Mouse (Mus musculus) left cerebral cortex, adult 2 months (tissue): ENCODE data around the gene Nr1h2. TPM values are rescaled to one million over a fixed set of nuclear protein-coding genes. Genes with fewer than 3 reads are reported as not detected.

Experiments
- DNase-seq, 2 experiments: peaks; one replicate each; pipeline ENCODE4 v3.0.0; 2021 to 2022; ENCODE audit warnings: low spot score in 2 of 2, mixed read lengths in 1 of 2; ENCODE audit errors: extremely low spot score in 1 of 2
- H3K27ac ChIP-seq: fragments of 200-600 bp; 2 replicates; pipeline ENCODE4 v1.8.1; 2022
- H3K4me3 ChIP-seq: fragments of 200-600 bp; 2 replicates; pipeline ENCODE4 v1.8.1; 2022
- CTCF ChIP-seq: fragments of 200-600 bp; IDR thresholded peaks from 2 replicates; pipeline ENCODE4 v1.8.1; 2022; ENCODE audit warnings: antibody characterized with exemption, mild to moderate bottlenecking, moderate library complexity
- intact Hi-C: fragments of 180-260 bp; cut with DNase I; formaldehyde crosslinking; loops from one replicate; pipeline ENCODE4 v1.15.1; 2025
- long read RNA-seq, 2 experiments: library from polyadenylated mRNA; stranded (forward); transcript quantifications; one replicate each; pipeline ENCODE4 v2.0.0; 2021; ENCODE audit warnings: borderline mapping rate in 2 of 2
- total RNA-seq, 2 experiments: library from RNA; stranded (reverse); gene quantifications; 2 replicates each; pipeline ENCODE4 v1.2.3; 2021

The Nr1h2 gene
- 10 to 100 TPM; 78.4 to 82.5 TPM for total RNA-seq
- long read RNA-seq, experiment 1, transcript Nr1h2-205 (9 exons, 1,853 nt) = minor isoform, 6 of 103 reads
- long read RNA-seq, experiment 1, transcript Nr1h2-201 (10 exons, 1,999 nt) = major isoform, 26 of 103 reads
- long read RNA-seq, experiment 1, transcript Nr1h2-203 (10 exons, 1,988 nt) = minor isoform, 17 of 103 reads
- long read RNA-seq, experiment 1, transcript Nr1h2-202 (10 exons, 1,948 nt) = minor isoform, 10 of 103 reads
- long read RNA-seq, experiment 1, partial matches to known transcripts = 7 of 103 reads
- long read RNA-seq, experiment 1, other reads (novel, unspliced or antisense) = 36 of 103 reads
- long read RNA-seq, experiment 2, transcript Nr1h2-203 (10 exons, 1,988 nt) = minor isoform, 21 of 104 reads
- long read RNA-seq, experiment 2, transcript Nr1h2-201 (10 exons, 1,999 nt) = major isoform, 23 of 104 reads
- long read RNA-seq, experiment 2, transcript Nr1h2-205 (9 exons, 1,853 nt) = minor isoform, 8 of 104 reads
- long read RNA-seq, experiment 2, partial matches to known transcripts = 7 of 104 reads
- long read RNA-seq, experiment 2, other reads (novel, unspliced or antisense) = 41 of 104 reads

DNA sequence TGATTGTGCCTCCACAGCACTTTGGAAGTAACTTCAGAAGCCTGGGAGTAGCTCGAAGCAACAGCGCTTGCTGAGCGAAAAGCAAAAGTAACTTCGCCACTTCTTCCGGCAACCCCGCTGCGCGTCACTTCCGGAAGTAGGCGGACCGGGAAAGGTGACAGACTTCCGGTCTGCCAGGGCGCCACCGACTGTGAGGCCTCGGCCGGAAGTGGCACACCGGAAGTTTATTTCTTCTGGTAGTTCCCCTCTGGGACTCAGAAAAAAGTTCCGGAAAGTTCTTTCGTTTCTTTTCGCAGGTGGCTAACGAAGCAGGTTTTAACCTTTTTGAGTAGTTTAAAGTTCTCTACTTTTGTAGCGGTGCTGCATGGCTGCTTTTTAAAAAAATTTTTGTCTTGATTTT lies at the start of gene Nr1h2:
Nr1h2 (minus strand) TSS at position 126 of the 400 bp plus-strand sequence.
- peak; percentile 15 for TF ChIP-seq CTCF
- intact Hi-C loops = loop anchor here (5.0 kb wide), 1 partner anchor 177 kb away; no protein-coding TSS in a partner anchor
- H3K4me3 ChIP-seq = peak within 1 kb of the TSS; percentile 95
- H3K27ac ChIP-seq = peak within 1 kb of the TSS; percentile 89
- DNase-seq = peak; percentile 94 to 96

DNA sequence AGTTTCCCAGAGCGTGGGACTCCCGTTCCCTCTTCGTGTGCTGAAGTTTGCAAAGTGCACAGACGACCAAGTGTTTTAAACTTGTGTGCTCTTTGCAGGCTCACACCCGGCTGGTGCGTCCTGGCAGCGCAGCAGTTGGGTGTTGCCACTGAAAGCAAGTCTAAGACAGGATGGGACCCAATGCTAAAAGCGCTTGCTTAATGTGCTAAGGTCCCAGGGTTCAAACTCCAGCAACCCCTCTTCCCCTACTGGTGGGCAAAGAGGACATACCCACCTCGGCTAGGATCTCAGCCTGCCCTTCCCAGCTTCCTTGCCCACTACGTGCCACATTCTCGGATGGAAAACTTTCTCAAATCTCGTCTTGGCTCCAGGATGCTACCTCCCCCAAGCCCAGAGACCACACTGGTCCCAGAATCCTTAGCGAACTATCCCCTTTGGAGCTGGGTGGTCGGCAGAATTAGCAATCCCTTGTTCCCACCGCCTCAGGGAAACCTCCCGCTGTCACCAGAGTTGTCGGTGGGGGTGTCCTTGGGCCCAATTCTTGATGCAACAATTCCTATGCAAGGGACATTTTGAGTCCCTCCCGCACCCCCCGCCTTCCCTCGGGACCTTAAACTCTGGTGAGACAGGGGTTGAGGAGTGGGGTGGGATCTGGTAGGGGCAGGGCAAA lies 49.6 kb upstream of the Nr1h2 start:
- no peak overlapping the region for H3K27ac ChIP-seq
- DNase-seq = no peak
- intact Hi-C loops = no loop called here
- TF ChIP-seq CTCF = no peak; the same call in 1 of the 2 replicates
- no peak overlapping the region for H3K4me3 ChIP-seq

DNA sequence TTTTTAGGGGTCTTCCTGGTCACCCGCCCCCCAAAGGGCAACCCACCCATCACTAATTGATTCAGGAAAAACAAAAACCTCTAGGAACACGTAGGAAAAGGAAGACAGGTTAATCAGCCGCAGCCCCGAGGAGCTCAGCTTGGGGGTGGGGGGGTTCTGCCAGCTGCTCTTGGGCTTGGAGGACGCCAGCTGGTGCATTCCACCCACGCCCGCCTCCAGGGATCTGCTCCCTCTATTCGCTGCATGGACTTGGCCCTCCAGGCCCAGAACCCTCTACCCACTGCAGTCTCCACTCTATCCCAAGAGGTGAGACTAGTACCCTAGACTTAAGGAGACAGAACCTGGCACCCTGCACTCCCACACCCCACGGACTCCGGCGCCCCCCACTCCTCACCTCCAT lies 48.7 kb upstream of the Nr1h2 start:
- DNase-seq = peak; percentile 70 to 85
- Histone ChIP-seq H3K27ac (peak overlapping the region; percentile 57; the same call in 1 of the 2 replicates), H3K4me3 (no peak overlapping the region)
- TF ChIP-seq CTCF = no peak
- intact Hi-C loops = loop anchor here (1.0 kb wide), 1 partner anchor 34 kb away; no protein-coding TSS in a partner anchor

DNA sequence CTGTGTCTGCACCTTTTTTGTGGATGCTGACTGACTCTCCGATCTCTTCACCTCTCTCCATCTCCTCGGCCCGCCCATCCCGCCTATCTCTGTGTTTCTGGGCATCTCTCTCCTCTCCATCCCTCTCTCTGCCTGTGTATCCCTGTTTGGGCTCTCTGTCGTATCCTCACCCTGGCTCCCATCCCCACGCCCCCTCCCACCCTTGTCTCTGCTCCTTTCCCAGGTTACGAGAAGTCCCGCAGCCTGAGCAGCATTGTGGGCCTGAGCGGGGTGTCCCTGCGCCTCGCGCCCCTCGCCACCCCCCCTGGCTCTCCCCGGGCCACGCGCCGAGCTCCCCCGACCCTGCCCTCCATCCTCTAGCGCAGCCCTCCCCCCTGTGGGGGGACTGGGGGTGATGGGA lies 47.9 kb upstream of the Nr1h2 start:
- DNase-seq = no peak
- intact Hi-C loops = loop anchor here (1.0 kb wide), 1 partner anchor 35 kb away; no protein-coding TSS in a partner anchor
- Histone ChIP-seq H3K4me3 (no peak overlapping the region), H3K27ac (no peak overlapping the region; the same call in 1 of the 2 replicates)
- no peak for TF ChIP-seq CTCF

DNA sequence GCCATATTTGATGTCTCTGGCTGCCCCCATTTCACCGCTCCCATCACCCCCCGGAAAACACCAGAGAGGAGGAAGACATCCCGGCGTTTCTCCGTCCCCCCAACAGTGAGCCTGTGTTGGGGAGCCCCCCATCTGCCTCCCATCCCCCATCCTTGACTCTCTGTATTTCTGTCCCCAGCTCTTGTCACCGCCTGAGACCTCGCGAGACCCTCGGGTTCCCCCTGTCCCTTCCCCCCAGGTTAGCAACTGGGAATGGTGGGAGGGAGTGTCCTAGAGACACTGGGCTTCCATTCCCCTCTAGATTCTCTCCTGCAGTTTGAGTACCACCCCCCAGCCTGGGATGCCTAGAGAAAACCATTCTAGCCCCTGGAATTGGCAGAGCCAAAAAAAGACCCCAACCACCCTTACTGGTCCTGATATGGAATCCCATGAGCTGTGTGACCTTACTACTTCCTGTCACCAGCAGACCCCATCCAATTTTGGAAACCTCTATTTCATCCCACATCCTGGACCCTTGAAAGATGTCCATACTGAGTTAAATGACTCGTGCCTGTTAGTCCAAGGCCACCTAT lies 47.0 kb upstream of the Nr1h2 start:
- no peak for TF ChIP-seq CTCF
- no peak overlapping the region for H3K27ac ChIP-seq
- no peak overlapping the region for H3K4me3 ChIP-seq

DNA sequence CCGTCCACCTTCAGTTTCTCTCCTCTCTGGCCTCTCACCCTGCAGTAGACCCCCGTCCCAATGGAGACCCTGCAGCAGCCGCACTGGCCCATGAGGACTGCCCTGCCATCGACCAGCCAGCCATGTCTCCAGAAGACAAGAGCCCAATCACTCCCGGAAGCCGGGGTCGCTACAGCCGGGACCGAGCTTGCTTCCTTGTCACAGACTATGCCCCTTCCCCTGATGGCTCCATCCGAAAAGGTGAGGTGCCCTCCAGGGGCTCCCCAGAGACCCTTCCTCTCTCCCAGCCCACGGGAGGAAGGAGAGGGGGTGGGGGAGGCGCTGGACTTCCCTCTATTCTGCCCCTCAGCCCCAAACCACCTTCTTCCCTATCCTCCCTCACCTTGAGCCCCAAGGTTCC lies 44.6 kb upstream of the Nr1h2 start:
- no peak for DNase-seq
- H3K4me3 ChIP-seq = no peak overlapping the region
- no peak for TF ChIP-seq CTCF
- no peak overlapping the region for H3K27ac ChIP-seq
- intact Hi-C loops = no loop called here

More for the DNA sequence above, 47.0 kb upstream of the Nr1h2 start:
- DNase-seq = no peak
- intact Hi-C loops = no loop called here

DNA sequence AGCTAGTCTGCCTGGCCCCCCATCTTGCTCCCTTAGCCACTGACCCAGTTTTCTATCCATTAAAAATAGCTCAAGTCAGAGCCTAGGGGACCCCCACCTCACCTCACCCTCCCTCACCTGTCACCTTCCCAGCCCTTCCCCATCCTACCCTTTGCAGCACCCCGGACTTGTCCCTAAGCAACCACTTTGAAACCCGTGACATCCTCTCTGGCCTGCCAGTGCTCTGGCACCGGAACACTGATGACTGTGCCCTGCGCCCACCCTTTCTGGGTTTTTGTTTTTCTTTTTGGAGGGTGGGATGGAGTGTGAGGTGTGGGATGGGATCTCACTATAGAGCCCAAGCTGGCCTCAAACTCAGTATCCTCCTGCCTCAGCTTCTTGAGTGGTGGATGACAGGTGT lies 43.9 kb upstream of the Nr1h2 start:
- DNase-seq = no peak
- intact Hi-C loops = no loop called here
- no peak for TF ChIP-seq CTCF
- H3K27ac ChIP-seq = no peak overlapping the region
- no peak overlapping the region for H3K4me3 ChIP-seq

DNA sequence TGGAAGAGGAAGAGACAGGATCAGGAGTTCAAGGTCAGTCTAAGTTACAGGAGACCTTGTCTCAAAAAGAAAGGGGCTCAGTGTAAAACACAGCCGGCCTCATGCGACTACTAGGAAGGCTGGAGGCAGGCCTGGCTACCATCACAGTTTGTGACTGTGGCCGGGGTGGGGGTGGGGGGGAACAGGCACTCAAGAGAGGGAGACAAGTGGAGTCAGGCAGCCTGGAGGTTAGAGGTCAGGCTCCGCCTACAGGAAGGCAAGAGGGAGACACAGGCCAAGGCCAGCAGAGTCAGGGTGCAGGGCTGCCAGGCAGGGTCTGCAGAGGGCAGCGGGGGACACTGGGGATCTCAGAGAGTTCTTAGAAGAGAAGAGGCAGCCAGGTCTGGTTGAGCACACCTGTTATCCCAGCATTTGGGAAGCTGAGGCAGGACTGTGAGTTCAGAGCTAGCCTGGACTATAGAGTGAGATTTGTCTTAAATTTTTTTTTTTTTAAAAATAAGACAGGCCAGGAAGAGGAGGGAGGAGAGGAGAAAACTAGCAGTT lies 43.3 kb upstream of the Nr1h2 start:
- DNase-seq = no peak
- Histone ChIP-seq H3K27ac (no peak overlapping the region), H3K4me3 (no peak overlapping the region)
- intact Hi-C loops = no loop called here
- TF ChIP-seq CTCF = no peak

DNA sequence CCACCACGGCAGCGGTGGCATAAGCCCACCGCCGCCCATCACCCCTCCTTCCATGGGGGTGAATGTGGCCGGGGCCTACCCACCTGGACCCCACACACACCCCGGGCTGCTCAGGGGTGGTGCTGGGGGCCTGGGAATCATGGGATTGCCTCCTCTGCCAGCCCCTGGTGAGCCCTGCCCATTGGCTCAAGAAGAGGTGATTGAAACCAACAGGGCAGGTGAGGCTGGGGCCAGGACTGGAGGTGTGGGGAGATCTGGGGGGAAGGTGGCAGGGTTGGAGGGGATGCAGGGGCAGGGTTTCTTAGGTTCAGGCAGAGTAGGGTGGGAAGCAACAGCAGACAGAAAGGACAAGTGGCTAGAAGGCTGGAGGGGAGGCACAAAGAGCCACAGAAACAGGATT lies 42.3 kb upstream of the Nr1h2 start:
- intact Hi-C loops = no loop called here
- Histone ChIP-seq H3K4me3 (no peak overlapping the region), H3K27ac (no peak overlapping the region)
- no peak for DNase-seq
- no peak for TF ChIP-seq CTCF

DNA sequence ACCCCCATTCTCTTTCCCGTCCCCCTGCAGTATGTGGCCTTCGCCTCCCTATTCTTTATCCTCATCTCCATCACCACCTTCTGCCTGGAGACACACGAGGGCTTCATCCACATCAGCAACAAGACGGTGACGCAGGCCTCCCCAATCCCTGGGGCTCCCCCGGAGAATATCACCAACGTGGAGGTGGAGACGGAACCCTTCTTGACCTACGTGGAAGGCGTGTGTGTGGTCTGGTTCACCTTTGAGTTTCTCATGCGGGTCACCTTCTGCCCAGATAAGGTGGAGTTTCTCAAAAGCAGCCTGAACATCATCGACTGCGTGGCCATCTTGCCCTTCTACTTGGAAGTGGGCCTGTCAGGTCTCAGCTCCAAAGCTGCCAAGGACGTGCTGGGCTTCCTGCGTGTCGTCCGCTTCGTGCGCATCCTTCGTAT lies 41.4 kb upstream of the Nr1h2 start:
- H3K27ac ChIP-seq = no peak overlapping the region
- no peak for DNase-seq
- H3K4me3 ChIP-seq = no peak overlapping the region
- TF ChIP-seq CTCF = no peak
- intact Hi-C loops = no loop called here

DNA sequence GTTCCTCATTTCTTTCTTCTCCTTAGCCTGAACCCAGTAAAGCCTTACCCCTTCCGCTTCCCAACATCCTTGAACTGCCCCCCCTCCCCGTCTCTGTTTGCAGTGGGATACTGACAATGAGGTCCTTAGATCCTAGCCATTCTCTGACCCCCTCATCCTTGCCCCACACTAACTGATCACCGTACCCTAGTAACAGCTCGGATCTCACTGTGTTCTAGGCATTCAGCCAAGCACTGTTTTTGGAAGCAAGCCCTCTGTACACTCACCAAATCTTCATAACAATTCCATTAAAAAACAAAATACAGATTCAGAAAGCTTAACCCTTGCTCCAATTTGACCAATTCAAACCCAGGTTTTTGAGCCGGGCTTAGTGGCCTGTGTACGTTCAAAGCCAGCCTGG lies 40.5 kb upstream of the Nr1h2 start:
- TF ChIP-seq CTCF = no peak
- peak overlapping the region; percentile 84 for H3K27ac ChIP-seq
- intact Hi-C loops = no loop called here
- H3K4me3 ChIP-seq = peak overlapping the region; percentile 75
- DNase-seq = no peak
